Mouse (Mus musculus): ENCODE data around the gene Zfp763. TPM values are rescaled to one million over a fixed set of nuclear protein-coding genes. Genes with fewer than 3 reads are reported as not detected.
"Not testable (repeated sequence)": the region's sequence is repeated elsewhere in the genome, so short reads cannot be mapped to it uniquely, and the experiment has no call there.

Zfp763 gene
- 10 to 100 TPM; 18.8 to 22.3 (median 20.7) TPM for total RNA-seq (2022)

DNA sequence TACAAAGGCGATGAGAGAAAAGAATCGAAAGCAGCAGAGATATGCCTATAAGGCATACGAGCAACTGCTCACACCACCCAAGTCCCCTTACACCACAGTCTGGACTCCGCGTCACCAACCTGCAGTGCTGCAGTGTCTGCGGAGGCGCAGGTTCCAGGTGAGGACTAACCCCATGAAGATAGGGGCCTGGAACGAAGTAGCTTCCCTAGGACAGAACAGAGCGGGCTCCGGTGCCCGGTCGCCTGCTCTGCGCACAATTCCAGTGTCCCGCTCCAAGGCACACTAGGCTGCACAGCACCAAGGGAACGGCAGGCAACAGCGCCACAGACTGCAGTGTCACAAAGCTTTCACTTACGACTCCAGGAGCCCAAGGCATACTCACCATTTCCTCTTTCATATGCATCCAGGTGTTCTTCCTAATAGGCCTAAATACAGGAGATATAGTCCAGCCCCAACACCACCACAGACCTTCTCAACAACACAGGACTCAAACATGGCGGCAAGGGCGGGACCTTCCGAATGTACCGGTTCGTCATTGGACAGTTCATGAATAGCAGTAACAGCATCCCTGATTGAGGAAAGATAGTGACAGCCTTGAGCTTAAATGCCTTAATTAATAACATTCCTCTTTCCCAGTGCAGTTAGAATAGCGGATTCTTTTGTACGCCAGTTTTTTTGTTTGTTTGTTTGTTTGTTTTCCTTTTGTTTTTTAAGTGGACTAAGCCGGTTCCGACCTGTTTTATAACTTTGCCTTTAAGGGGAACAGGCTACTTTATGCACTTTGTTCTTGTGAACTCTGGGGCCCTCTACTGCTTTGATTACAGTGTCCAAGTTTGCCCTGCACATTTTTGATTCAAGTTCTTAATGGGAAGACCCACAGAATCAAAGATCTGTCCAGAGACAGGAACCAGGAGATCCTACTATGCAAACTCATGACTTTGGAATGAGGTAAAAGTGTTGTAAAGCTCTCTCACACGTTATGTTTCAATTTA is at the start of gene Zfp763:
TSS of gene Zfp763 (minus strand) at position 503 of the 992 bp plus-strand sequence.
- peak; percentile 66 to 71 for DNase-seq (ENCODE audit: low spot score in 2 of 2)

DNA sequence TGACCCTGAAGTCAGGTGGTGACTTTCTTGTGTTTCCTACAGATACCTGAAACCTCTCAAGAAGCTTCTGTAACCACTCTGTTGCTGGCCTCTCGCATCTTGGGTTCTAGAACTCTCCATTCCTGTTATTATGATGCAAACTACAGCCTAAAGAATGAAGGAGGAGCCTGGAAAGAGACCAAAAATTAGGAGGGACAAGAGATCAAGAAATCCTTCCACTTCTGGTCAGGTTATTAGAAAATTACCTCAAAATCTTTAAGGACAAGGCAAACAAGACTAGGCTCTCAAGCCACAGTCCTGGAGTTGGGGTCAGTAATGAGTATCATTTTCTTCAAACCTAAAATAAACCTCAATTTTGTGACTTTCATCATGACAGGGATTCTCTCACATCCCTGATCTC is 34.8 kb upstream of the Zfp763 start, which contains the start of gene 4921501E09Rik:
TSS of gene 4921501E09Rik (minus strand) at position 101 of the 400 bp plus-strand sequence.
- DNase-seq (ENCODE audit: low spot score in 2 of 2): no peak

DNA sequence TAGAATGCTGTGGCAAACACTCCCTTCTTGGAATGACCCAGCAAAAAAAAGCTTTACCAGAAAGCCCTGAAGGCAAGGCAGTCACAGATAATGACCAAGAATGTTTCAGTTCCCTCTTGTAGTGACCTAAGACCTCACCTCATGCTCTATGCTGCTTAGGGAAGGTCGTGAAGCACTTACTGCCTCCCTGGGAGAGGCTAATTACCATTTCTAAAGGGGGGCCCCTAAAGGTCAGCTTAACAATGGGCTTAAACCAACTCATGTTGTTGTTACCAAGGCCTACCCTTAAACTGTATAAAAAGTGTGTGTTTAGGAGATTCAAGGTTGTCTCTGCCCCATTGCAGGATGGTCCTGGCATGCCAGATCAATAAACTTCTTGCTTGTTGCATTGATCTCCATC is 29.8 kb upstream of the Zfp763 start:
- DNase-seq (ENCODE audit: low spot score in 2 of 2): no peak

DNA sequence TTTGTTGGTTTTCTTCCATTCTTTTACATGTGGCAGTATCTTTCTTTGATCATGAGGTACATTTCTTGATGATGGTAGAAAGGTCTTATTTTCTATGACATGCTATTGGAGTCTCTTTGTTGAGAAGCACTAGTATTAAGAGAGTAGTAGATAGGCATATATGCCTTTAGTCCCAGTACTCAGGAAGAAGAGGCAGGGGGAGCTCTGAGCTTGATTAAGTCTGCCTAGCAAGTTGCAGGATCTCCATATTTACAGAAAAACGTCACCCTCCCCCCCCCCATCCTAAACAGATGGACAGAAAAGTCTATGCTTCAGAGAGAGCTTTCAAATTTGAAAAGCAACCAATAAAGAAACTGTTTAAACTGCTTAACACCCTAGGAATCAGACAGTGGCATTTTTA is 25.6 kb upstream of the Zfp763 start:
- no peak for DNase-seq (ENCODE audit: low spot score in 2 of 2)

DNA sequence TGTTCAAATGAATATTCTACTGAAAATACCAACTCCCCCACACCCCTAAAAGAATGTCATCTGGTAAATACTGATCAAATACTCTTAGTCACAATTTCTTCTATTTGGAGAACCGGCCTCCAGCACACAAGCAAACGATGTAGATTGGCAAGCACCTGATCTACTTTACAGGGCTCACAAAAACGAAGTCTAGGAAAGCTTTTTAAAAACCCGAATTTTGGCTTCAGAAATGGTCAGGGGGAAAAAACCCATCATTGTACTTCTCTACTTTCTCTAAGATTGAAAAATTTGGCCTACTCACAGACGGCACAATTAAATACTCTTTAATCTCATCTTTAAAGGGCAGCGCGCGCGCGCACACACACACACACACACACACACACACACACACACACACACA is 826 bp downstream of the Zfp763 start:
- DNase-seq (ENCODE audit: low spot score in 2 of 2): no peak

DNA sequence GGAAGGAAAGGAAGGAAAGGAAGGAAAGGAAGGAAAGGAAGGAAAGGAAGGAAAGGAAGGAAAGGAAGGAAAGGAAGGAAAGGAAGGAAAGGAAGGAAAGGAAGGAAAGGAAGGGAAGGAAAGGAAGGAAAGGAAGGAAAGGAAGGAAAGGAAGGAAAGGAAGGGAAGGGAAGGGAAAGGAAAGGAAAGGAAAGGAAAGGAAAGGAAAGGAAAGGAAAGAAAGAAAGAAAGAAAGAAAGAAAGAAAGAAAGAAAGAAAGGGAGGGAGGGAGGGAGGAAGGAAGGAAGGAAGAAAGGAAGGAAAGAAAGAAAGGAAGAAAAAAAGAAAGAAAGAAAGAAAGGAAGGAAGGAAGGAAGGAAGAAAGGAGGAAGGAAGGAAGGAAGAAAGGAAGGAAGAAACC is 12.8 kb downstream of the Zfp763 start:
- not testable (repeated sequence) for DNase-seq (ENCODE audit: low spot score in 2 of 2)

DNA sequence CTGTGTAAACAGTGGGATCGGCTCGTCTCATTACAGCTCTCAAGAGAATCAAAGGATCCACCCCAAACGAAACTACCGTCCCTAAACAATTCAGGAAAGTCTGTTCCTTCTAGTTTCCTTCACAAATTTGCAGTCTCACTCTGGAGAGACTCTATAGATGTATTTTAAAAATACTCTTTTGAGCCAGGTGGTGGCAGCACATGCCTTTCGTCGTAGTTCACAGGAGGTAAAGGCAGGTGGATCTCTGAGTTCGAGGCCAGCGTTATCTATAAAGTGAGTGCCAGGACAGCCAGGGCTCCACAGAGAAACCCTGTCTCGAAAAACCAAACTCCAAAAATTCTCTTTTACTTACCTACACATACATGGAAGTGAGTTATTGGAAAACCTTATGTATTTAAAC is 24.9 kb downstream of the Zfp763 start:
- DNase-seq (ENCODE audit: low spot score in 2 of 2): no peak

DNA sequence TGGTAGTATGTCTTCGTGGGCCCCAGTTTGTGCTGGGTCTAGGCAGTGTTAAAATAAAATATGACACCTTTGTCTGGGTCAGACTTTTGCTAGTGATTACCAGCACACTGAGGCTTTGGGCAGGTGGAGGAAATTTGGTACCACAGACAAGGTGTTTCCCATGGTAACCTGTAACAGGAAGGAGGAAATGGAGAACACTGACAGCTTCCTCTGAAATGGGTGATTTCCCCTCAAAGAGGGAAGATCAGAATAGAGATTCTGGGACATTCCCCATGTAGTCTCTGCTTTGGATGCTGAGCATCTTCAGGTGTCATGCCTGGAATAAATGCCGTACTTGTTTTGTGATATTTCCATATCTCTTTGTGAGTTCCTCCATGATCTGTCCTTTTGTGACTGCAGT is 34.7 kb downstream of the Zfp763 start:
- no peak for DNase-seq (ENCODE audit: low spot score in 2 of 2)

DNA sequence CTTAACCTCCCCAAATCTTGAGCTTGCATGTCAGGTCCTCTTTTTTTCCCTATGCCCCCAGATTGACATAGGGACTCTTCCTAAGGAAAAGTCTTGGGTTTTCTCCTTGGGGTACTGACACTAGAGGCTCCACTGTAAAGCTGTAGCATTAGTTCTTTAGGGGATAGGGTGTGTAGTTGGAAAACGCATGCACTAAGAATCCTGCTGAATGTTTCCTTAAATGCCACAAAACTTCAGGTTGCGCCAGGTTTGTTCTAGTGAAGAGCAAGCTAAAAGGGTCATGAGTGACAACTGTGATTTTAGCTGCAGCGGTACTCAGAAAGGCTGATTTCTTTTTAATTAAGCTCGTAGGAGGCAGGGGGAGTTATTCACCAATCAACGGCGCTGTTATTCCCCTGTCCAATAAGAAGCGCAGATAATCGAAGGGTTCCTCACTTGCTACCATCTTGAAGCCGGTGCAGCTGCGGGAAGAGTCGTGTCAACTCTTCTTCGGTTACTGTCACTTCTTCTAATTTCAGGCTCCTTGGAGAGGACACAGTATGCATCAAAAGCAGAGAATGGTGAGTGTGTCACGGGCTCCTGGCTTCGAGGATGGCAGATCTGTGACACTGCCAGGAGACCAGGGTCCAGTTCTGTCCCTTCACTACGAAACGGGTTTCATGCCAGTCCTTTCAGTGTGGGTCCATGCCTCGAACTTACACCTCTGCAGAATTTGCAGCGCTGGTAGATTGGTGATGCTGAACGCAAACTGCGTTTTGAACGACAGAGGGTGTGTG is 40.3 kb downstream of the Zfp763 start, which contains the start of gene Zfp952:
TSS of gene Zfp952 (plus strand) at position 431 of the 776 bp plus-strand sequence.
- peak; percentile 82 to 87 for DNase-seq (ENCODE audit: low spot score in 2 of 2)

DNA sequence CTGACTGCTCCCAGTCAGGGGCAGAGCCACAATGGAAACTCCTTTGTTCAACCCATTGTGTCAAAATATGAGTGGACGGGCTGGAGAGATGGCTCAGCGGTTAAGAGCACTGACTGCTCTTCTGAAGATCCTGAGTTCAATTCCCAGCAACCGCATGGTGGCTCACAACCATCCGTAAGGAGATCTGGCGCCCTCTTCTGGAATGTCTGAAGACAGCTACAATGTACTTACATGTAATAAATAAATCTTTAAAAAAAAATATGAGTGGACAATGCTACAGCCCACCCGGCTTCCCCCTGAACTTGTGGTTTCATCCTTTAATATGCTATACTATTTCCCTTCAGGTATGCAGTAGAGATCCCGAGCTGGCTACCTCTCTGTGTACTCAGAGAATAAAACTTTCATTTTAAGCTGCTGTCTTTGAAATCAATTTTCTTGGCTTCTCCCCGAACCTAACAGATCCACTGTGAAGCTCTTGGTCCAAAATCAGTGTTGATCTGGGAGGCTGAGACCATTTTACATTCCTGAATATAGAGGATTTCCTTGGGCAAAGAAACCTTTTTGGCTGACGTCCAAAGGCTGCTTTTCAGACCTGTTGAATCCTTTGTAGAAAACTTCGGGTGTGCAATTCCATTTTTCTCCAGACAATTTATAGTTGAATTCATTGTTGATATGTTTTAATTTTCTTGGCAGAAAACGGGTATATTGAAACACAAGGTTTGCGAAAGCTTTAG is 41.1 kb downstream of the Zfp763 start:
- no peak for DNase-seq (ENCODE audit: low spot score in 2 of 2)

DNA sequence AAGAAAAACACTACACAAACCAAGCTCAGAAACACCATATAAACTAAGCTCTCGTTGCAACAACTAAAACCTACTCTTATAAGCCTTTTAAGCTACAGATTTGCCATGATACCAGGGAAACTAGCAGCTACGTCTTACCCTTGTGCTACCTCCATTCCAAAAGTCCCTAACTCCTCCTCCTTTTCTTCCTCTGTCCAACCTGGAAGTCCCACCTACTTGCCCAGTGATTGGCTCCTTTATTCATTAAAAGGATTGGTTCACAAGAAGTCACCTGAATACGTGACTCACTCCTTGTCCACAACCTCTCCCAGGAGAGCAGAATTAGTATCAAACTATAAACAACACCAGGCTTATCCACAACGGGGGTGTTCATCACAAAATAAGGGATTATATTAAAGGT is 46.9 kb downstream of the Zfp763 start:
- DNase-seq (ENCODE audit: low spot score in 2 of 2): no peak

DNA sequence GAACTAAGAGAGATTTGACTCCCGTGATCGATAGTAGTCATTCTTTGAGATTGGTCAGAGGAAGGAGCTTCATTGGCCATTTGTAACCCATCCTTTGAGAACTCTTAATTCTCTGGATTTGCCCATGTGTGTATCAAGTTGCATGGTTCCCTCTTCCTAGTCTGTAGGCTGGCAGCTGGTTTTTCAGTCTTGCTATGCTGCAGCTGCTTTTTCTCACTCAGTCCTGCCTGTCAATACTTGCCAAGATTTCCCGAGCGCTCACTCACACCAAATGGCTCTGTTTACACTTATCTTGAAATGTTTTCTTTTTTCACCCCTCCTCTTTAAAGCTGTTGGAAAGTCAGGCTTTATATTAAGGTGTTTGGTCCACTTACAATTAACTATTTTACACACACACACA is 51.8 kb downstream of the Zfp763 start:
- no peak for DNase-seq (ENCODE audit: low spot score in 2 of 2)

Other genes with a start within 250 kb of the Zfp763 start
- gene Zfp871, start 245.1 kb downstream of the Zfp763 start, total RNA-seq (2022): 10 to 100 TPM; 65.9 to 94.1 (median 79.6) TPM
- gene Zfp811, start 223.5 kb downstream of the Zfp763 start, total RNA-seq (2022): 1 to 10 TPM; 3.5 to 6.6 (median 5.3) TPM
- gene Zfp799, start 203.1 kb downstream of the Zfp763 start, total RNA-seq (2022): 10 to 100 TPM; 25.7 to 30.9 (median 28.5) TPM
- gene Zfp870, start 141.8 kb downstream of the Zfp763 start, total RNA-seq (2022): 10 to 100 TPM; 10.1 to 13.6 (median 10.4) TPM
- gene Cyp4f14, start 116.1 kb downstream of the Zfp763 start, total RNA-seq (2022): 1 to 10 TPM; 4.5 to 7.7 (median 6.4) TPM
- gene Cyp4f13, start 86.0 kb downstream of the Zfp763 start, total RNA-seq (2022): 10 to 100 TPM; 20.5 to 22.6 (median 22.5) TPM
- gene Zfp472, start 67.6 kb downstream of the Zfp763 start, total RNA-seq (2022): 1 to 10 TPM; 4.8 to 7.0 (median 5.9) TPM
- 10 to 100 TPM; 15.0 to 16.7 (median 15.9) TPM for gene Zfp952, start 40.3 kb downstream of the Zfp763 start, total RNA-seq (2022)
- under 1 TPM in 1 of 4 experiments, not detected in 3; 0.08 TPM for gene 4921501E09Rik, start 34.7 kb upstream of the Zfp763 start, total RNA-seq (2022)
- gene Zfp563, start 55.9 kb upstream of the Zfp763 start, total RNA-seq (2022): 10 to 100 TPM; 18.4 to 22.1 (median 19.7) TPM
- gene Morc2b, start 106.3 kb upstream of the Zfp763 start, total RNA-seq (2022): 1 to 10 TPM; 3.7 to 4.3 (median 4.0) TPM
- not detected for gene Olfr55, start 135.0 kb upstream of the Zfp763 start, total RNA-seq (2022)
- gene Olfr239, start 157.9 kb upstream of the Zfp763 start, total RNA-seq (2022): not detected
- gene Olfr1564, start 188.3 kb upstream of the Zfp763 start, total RNA-seq (2022): 1 to 10 TPM in 3 of 4 experiments, under 1 TPM in 1; 0.78 to 1.6 (median 1.2) TPM
- 10 to 100 TPM; 11.9 to 12.8 (median 12.5) TPM for gene Zfp955a, start 221.7 kb upstream of the Zfp763 start, total RNA-seq (2022)
- not detected for gene Olfr63, start 231.3 kb upstream of the Zfp763 start, total RNA-seq (2022)